Mouse (Mus musculus) embryonic facial prominence, embryonic 15.5 days (tissue): ENCODE data around the gene Sipa1l3. TPM values are rescaled to one million over a fixed set of nuclear protein-coding genes. Genes with fewer than 3 reads are reported as not detected.

Experiments used
- ATAC-seq: fragments of 200-750 bp; cut with Nextera tagmentation; 2 replicates; pipeline ENCODE4 v1.8.0; 2017; ENCODE audit warnings: low read depth, moderate TSS enrichment; ENCODE audit not compliant: insufficient number of reproducible peaks, low FRiP score, low TSS enrichment
- H3K27ac ChIP-seq: fragments of 300-500 bp; sonication (generic); replicated peaks from 2 replicates; pipeline ENCODE4 v1.5.1; 2015; ENCODE audit warnings: mild to moderate bottlenecking, inconsistent platforms
- H3K27me3 ChIP-seq: fragments of 300-500 bp; sonication (generic); 2 replicates; pipeline ENCODE4 v1.6.1; 2015; ENCODE audit warnings: inconsistent platforms
- H3K36me3 ChIP-seq: fragments of 300-500 bp; sonication (generic); 2 replicates; pipeline ENCODE4 v1.6.1; 2015; ENCODE audit warnings: mild to moderate bottlenecking, inconsistent platforms
- H3K4me1 ChIP-seq: fragments of 300-500 bp; sonication (generic); 2 replicates; pipeline ENCODE4 v1.6.1; 2015; ENCODE audit warnings: inconsistent platforms
- H3K4me2 ChIP-seq: fragments of 300-500 bp; sonication (generic); replicated peaks from 2 replicates; pipeline ENCODE4 v1.6.1; 2015; ENCODE audit warnings: mild to moderate bottlenecking, inconsistent platforms
- H3K4me3 ChIP-seq: fragments of 300-500 bp; sonication (generic); replicated peaks from 2 replicates; pipeline ENCODE4 v1.5.1; 2015; ENCODE audit warnings: mild to moderate bottlenecking, inconsistent platforms
- H3K9ac ChIP-seq: fragments of 300-500 bp; sonication (generic); 2 replicates; pipeline ENCODE4 v1.6.1; 2015; ENCODE audit warnings: inconsistent platforms
- H3K9me3 ChIP-seq: fragments of 300-500 bp; sonication (generic); replicated peaks from 2 replicates; pipeline ENCODE4 v1.6.1; 2016; ENCODE audit warnings: inconsistent platforms
- WGBS: fragments of 180-500 bp; shearing (Covaris S2); methylation state at CpG from one replicate; pipeline ENCODE4 v1.1.7; 2015; 5-methylcytosine and 5-hydroxymethylcytosine counted together
- polyA plus RNA-seq: library from polyadenylated mRNA; unstranded; fragments of >200 nt; fragmentation: Nextera tagmentation; extraction: Ambion mirVana; gene quantifications from 2 replicates; pipeline ENCODE4 v1.2.1, GENCODE M21; 2015

Gene Sipa1l3
- polyA plus RNA-seq, 1 experiment from 2014 or later: 21.6 TPM

DNA sequence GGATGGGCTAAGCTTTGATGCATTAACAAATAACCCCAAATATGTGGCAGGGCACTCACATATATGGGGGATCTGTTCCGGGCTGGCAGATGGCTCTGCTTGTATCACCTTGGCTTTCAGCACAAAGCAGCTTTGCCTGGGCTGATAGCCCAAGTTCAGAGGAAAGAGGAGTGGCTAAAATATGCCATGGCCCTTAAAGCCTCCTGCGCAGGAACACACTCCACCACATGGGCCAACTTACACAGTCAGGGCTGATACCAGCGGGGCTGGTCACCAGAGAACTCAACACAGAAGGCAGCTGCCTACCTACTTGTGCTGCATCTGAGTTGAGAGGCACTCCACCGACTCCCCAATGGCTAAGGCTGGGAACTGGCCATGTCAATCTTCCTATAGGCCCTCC is 111.6 kb downstream of the Sipa1l3 start:
- Histone ChIP-seq H3K36me3 (no peaks in the 10 kb centered on the region), H3K4me2 (no peak overlapping the region), H3K4me3 (no peak overlapping the region), H3K27me3 (no peaks in the 10 kb centered on the region), H3K4me1 (peaks cover 28% of the 10 kb centered on the region), H3K9me3 (no peaks in the 10 kb centered on the region), H3K27ac (no peak overlapping the region), H3K9ac (no peak overlapping the region)
- no peak for ATAC-seq
- 87% methylated on average over 4 of the region's 4 CpGs for WGBS

GRCm38 (mm10) chr7:29404126-29404525 is 114.3 kb downstream of the Sipa1l3 start:
- Histone ChIP-seq H3K27me3 (no peaks in the 10 kb centered on the region), H3K9me3 (no peaks in the 10 kb centered on the region), H3K27ac (no peak overlapping the region), H3K4me1 (0 out of 2 replicates have a peak, but pooled peaks cover 2% of the 10 kb centered on the region), H3K4me3 (no peak overlapping the region), H3K4me2 (no peak overlapping the region), H3K9ac (no peak overlapping the region), H3K36me3 (peaks cover 21% of the 10 kb centered on the region)
- WGBS: 87% methylated on average over 2 of the region's 2 CpGs
- ATAC-seq: no peak

DNA sequence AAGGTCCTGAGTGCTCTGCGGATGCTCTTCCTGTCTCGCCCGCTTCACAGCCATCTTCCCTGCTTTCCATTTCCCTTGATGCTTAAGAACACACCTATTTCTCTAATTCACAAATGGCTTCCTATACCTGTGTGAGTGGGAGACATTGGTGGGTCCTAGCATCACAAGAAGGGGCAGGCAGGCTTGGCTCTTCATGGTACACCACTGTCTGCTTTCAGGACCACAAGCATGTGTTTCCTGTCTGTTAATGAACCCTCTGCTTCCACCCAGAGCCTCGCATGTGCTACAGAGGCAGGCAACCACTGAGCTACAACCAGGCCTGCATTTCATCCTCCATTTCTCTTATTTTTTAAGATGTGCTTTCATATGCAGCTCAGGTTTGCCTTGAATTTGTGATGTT is 116.4 kb downstream of the Sipa1l3 start:
- Histone ChIP-seq H3K4me2 (no peak overlapping the region), H3K36me3 (peaks cover 30% of the 10 kb centered on the region), H3K9me3 (no peaks in the 10 kb centered on the region), H3K27me3 (no peaks in the 10 kb centered on the region), H3K4me1 (no peaks in the 10 kb centered on the region), H3K27ac (no peak overlapping the region), H3K9ac (no peak overlapping the region), H3K4me3 (no peak overlapping the region)
- WGBS: 90% methylated on average over 4 of the region's 4 CpGs
- ATAC-seq: no peak

DNA sequence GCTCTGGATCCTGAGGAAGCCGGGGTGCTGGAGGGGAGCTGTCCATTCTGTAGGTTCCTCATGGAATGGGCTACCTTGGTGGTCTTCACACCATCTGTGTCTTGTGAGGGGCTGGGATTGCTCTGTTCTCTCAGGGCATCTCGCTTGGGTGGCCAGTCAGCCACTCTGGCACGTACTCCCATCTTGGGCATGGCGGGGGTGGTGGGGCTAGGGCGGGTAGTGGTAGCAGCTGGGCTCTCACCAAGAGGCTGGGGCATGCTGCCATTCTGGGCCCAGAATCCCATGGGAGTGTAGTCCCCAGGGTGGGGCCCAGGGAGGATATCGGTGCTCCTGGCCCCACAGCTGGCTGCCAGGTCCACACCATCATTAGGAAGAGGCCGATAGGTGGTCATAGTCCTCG is 118.0 kb downstream of the Sipa1l3 start:
- Histone ChIP-seq H3K27me3 (no peaks in the 10 kb centered on the region), H3K4me2 (no peak overlapping the region), H3K27ac (no peak overlapping the region), H3K4me3 (no peak overlapping the region), H3K4me1 (no peaks in the 10 kb centered on the region), H3K9ac (no peak overlapping the region), H3K36me3 (peaks cover 45% of the 10 kb centered on the region), H3K9me3 (no peaks in the 10 kb centered on the region)
- no peak for ATAC-seq
- 95% methylated on average over 8 of the region's 8 CpGs for WGBS

- Histone ChIP-seq H3K4me1 (no peaks in the 10 kb centered on the region), H3K27me3 (no peaks in the 10 kb centered on the region), H3K4me2 (no peak overlapping the region), H3K36me3 (peaks cover 58% of the 10 kb centered on the region), H3K4me3 (no peak overlapping the region), H3K9ac (no peak overlapping the region), H3K27ac (no peak overlapping the region), H3K9me3 (no peaks in the 10 kb centered on the region)
- no peak for ATAC-seq
- WGBS: 89% methylated on average over 9 of the region's 9 CpGs
Observed at GRCm38 (mm10) chr7:29399056-29399455, 119.4 kb downstream of the Sipa1l3 start.

- Histone ChIP-seq H3K27ac (no peak overlapping the region), H3K9me3 (no peaks in the 10 kb centered on the region), H3K4me3 (no peak overlapping the region), H3K4me2 (no peak overlapping the region), H3K9ac (no peak overlapping the region), H3K27me3 (no peaks in the 10 kb centered on the region), H3K4me1 (peaks cover 4% of the 10 kb centered on the region), H3K36me3 (peaks cover 66% of the 10 kb centered on the region)
- no peak for ATAC-seq
- WGBS: 62% methylated on average over 3 of the region's 3 CpGs
Observed at GRCm38 (mm10) chr7:29397486-29397885, 121.0 kb downstream of the Sipa1l3 start.

DNA sequence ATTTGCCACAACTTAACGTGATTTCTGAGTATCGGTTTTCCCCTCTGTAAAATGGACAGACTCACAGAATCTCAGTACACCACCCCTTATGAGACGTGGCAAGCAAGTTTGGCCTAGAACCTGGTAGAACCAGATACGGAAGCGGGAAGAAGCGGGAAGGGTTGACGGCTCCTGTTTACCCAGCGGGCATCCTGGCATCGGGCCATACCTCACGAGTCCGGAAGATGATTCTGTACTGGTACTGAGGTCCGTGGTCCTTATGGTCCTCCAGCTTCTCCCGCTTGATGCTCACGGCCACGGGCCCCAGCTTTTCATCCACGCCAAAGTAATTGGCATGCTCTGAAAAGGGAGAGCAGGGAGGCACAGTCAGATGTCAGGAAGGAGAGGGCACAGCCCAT is 121.5 kb downstream of the Sipa1l3 start:
- H3K27ac ChIP-seq: no peak overlapping the region
- no peak overlapping the region for H3K9ac ChIP-seq
- H3K36me3 ChIP-seq: peaks cover 66% of the 10 kb centered on the region
- H3K9me3 ChIP-seq: no peaks in the 10 kb centered on the region
- ATAC-seq: no peak
- 87% methylated on average over 16 of the region's 16 CpGs for WGBS
- peaks cover 10% of the 10 kb centered on the region for H3K4me1 ChIP-seq
- no peak overlapping the region for H3K4me3 ChIP-seq
- no peak overlapping the region for H3K4me2 ChIP-seq
- no peaks in the 10 kb centered on the region for H3K27me3 ChIP-seq

- ATAC-seq: no peak
- Histone ChIP-seq H3K4me1 (peaks cover 14% of the 10 kb centered on the region), H3K4me3 (no peak overlapping the region), H3K36me3 (peaks cover 66% of the 10 kb centered on the region), H3K27me3 (no peaks in the 10 kb centered on the region), H3K9ac (no peak overlapping the region), H3K27ac (0 out of 2 replicates have a peak overlapping the region, but pooled peaks have one; percentile 28), H3K4me2 (no peak overlapping the region), H3K9me3 (no peaks in the 10 kb centered on the region)
- WGBS: 84% methylated on average over 12 of the region's 12 CpGs
Observed at GRCm38 (mm10) chr7:29396216-29396942, 122.1 kb downstream of the Sipa1l3 start.

DNA sequence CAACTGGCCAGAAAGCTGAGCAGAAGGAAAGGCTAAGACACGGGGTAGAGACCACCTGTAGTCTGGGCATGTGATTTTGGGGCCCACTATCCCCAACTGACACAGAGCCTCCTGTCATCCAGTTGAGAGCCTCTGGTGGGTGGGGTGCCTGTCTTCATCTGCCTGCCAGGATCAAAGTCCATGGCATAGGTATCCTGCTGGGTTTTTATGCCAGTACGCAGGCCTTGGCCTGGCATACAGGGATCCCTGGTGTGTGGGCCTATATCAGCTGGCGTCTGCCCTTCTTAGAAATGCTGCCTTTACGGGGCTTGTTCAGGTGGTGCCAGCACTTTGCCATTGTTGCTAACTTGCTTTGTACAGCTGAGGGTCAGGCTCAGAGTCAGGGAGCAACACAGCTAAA is 123.3 kb downstream of the Sipa1l3 start:
- ATAC-seq: no peak
- H3K4me2 ChIP-seq: no peak overlapping the region
- no peak overlapping the region for H3K4me3 ChIP-seq
- H3K9ac ChIP-seq: no peak overlapping the region
- 83% methylated on average over 4 of the region's 4 CpGs for WGBS
- H3K36me3 ChIP-seq: peaks cover 55% of the 10 kb centered on the region
- H3K4me1 ChIP-seq: peaks cover 15% of the 10 kb centered on the region
- H3K27ac ChIP-seq: no peak overlapping the region
- H3K9me3 ChIP-seq: no peaks in the 10 kb centered on the region
- H3K27me3 ChIP-seq: no peaks in the 10 kb centered on the region

- Histone ChIP-seq H3K4me1 (peaks cover 15% of the 10 kb centered on the region), H3K27ac (no peak overlapping the region), H3K4me3 (no peak overlapping the region), H3K36me3 (peaks cover 38% of the 10 kb centered on the region), H3K27me3 (no peaks in the 10 kb centered on the region), H3K9ac (no peak overlapping the region), H3K4me2 (no peak overlapping the region), H3K9me3 (no peaks in the 10 kb centered on the region)
- ATAC-seq: no peak
- 93% methylated on average over 10 of the region's 10 CpGs for WGBS
Observed at GRCm38 (mm10) chr7:29393292-29393691, 125.1 kb downstream of the Sipa1l3 start.

- Histone ChIP-seq H3K27ac (no peak overlapping the region), H3K9me3 (no peaks in the 10 kb centered on the region), H3K4me3 (no peak overlapping the region), H3K4me1 (peaks cover 15% of the 10 kb centered on the region), H3K4me2 (no peak overlapping the region), H3K27me3 (no peaks in the 10 kb centered on the region), H3K36me3 (peaks cover 40% of the 10 kb centered on the region), H3K9ac (no peak overlapping the region)
- no peak for ATAC-seq
- 83% methylated on average over 3 of the region's 3 CpGs for WGBS
Observed at GRCm38 (mm10) chr7:29392805-29393204, 125.6 kb downstream of the Sipa1l3 start.
